Mouse (Mus musculus) embryo, embryonic 9.5 days (tissue): ENCODE data around the gene Rps10.
A peak's percentile ranks its signal among the peaks of the same experiment; 100 is the strongest.
"Not testable (repeated sequence)": the region's sequence is repeated elsewhere in the genome, so short reads cannot be mapped to it uniquely, and the experiment has no call there.

Experiments
- DNase-seq: peaks from one replicate; pipeline ENCODE4 v3.0.0-alpha.2; 2017; ENCODE audit errors: extremely low spot score

Gene Rps10

GRCm38 (mm10) chr17:27643756-27644155 lies 7.3 kb upstream of the Rps10 start:
- DNase-seq = no peak

GRCm38 (mm10) chr17:27643101-27643500 lies 6.6 kb upstream of the Rps10 start:
- DNase-seq = no peak

GRCm38 (mm10) chr17:27642491-27643062 lies 6.1 kb upstream of the Rps10 start:
- peak; percentile 34 for DNase-seq

- not testable (repeated sequence) for DNase-seq
These were observed 3.4 kb upstream of the Rps10 start for GRCm38 (mm10) chr17:27639851-27640250.

GRCm38 (mm10) chr17:27638921-27639332 lies 2.5 kb upstream of the Rps10 start:
- no peak for DNase-seq

DNA sequence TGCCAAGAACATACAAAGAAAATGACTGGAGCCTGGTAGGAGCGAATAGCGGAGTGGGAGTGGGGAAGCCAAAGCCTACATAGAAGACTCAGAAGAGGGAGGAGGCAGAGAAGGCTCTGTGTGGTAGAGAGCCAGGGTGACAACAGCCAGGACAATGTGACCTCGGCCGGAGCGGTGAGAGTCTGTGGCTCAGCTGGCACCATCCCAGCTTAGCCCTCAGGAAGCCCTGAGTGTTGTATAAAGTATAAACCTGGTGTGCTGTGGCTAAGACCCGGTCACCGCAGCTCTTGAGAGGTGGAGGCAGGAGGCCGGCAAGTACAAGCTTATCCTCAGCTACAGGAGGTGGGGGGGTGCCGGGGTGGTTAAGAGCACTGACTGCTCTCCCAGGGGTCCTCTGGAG lies 864 bp upstream of the Rps10 start:
- DNase-seq = no peak

DNA sequence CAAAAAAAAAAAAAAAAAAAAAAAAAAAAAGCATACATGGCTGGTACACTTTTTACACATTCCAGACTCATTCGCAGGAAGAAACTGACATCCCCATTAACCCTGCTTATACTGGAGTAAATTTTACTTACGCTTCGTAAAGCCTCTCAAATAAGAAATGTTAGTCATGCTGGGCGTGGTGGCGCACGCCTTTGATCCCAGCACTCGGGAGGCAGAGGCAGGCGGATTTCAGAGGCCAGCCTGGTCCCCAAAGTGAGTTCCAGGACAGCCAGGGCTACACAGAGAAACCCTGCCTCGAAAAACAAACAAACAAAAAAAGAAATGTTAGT lies 930 bp downstream of the Rps10 start:
- DNase-seq = not testable (repeated sequence)

DNA sequence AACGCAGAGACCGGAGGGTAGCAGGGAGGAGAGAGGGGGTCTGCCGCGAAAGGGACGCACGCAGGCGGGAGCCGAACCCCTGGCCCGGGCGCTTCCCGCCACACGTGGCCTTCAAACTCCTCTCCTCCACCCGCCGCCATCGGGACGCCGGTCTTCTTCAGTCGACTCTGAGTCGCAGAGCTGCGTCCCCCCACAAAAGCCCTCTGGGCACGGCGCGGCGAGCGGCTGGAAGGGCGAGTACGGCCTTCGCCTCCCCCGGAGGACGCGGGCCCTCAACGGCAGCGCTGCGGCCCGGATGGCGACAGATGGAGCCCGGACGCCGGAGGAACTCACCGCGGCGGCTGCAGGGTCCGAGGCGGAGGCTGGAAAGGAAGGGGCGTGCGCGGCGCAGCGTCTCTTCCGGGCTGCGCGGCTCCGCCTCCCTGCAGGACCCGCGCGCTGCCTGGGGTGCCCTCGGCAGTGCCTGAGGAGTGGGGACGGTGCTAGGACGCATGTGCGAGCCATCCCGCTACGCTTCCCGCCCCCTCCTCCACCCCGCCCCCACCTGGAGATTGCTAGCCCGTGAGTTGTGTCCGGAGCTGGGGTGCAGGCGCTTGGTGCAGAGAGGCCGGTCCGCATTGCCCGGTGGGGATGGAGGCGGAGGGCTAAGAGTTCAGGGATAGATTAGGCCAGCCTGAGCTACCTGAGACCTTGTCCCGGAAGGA lies 1.4 kb downstream of the Rps10 start, which contains the start of gene RPS10-NUDT3:
TSS of gene RPS10-NUDT3 (minus strand) at position 352 of the 704 bp plus-strand sequence.
- peak; percentile 96 for DNase-seq

DNA sequence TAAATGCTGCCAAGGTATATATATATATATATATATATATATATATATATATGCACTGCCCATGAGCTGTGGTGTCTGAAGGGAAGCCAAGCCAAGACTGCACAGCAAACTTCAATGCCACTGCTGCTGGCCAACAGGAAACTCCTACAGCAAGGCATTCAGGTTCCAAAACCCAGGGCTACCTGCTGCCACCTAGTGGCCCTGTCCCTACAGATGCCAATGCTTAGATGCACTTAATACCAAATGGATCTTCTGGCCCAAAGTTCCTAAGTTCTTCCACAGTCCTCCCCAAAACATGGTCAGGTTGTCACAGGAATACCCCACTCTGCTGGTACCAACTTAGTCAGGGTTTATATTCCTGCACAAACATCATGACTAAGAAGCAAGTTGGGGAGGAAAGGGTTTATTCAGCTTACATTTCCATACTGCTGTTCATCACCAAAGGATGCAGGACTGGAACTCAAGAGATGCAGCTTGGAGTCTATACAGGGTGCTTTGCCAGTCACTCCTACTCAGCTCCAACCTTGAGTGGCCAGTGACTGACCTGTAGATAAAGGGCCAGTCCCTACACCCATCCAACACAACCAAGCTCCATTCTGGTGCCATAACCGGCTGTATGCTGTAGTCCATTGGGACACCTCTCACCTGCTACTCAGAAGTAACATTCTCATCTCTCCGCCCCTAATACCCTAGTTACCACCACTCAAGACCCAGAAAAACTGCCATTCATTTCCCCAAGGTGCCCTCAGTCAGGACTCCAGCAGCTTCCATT lies 7.0 kb downstream of the Rps10 start:
- DNase-seq = peak; percentile 81

GRCm38 (mm10) chr17:27628376-27628775 lies 8.1 kb downstream of the Rps10 start:
- DNase-seq = no peak

DNA sequence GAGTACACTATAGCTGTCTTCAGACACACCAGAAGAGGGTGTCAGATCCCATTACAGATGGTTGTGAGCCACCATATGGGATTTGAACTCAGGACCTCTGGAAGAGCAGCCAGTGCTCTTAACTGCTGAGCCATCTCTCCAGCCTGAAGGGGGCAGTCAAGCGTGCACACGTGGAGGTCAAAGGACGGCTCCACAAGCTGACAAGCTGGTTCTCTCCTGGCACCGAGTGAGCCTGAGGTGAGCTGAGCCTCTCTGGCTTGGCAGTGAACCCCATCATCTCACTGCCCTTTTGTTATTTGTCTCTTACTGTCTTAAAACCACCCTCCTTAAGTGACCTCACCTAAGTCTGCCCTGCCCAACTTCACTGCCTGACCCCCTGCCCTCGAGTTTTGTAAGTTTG lies 9.0 kb downstream of the Rps10 start:
- DNase-seq = no peak

- DNase-seq = no peak
These were observed 9.8 kb downstream of the Rps10 start for GRCm38 (mm10) chr17:27626681-27627080.

DNA sequence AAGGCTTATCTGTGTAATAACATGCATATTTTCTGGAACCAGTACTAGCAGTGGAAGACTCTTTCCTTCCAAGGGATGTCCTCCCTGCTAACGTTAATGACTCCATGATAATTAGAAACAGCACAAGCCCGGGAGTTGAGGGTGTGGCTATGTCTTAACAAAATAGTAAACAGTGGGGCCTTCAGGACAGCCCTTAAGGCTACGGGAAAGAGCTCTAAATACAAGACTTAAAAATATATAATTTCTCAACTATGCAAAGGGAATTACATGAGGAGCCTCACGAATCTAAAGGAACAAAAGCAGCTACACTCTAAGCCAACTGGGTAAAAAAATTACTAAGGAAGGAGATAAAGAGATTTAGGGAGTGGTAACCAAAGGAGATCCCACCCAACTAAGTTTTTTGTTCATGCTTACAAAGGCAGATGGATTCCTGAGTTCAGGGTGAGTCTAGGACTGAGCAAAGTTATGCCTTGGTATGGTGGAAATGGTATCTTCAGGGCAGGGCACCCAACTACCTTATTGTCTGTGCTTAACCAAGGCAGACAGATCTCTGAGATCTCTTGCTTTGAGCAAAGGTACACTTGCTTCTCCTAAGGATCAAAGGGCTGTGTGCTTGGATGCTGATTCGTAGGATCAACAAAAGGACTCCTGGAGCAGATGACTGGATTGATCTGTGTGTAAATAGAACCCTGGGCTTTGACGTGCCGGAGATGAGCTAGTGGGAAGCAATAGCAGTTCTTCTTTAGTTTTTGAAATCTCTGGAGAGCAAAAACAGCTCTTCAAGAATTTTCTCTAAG lies 10.8 kb downstream of the Rps10 start:
- DNase-seq = no peak

DNA sequence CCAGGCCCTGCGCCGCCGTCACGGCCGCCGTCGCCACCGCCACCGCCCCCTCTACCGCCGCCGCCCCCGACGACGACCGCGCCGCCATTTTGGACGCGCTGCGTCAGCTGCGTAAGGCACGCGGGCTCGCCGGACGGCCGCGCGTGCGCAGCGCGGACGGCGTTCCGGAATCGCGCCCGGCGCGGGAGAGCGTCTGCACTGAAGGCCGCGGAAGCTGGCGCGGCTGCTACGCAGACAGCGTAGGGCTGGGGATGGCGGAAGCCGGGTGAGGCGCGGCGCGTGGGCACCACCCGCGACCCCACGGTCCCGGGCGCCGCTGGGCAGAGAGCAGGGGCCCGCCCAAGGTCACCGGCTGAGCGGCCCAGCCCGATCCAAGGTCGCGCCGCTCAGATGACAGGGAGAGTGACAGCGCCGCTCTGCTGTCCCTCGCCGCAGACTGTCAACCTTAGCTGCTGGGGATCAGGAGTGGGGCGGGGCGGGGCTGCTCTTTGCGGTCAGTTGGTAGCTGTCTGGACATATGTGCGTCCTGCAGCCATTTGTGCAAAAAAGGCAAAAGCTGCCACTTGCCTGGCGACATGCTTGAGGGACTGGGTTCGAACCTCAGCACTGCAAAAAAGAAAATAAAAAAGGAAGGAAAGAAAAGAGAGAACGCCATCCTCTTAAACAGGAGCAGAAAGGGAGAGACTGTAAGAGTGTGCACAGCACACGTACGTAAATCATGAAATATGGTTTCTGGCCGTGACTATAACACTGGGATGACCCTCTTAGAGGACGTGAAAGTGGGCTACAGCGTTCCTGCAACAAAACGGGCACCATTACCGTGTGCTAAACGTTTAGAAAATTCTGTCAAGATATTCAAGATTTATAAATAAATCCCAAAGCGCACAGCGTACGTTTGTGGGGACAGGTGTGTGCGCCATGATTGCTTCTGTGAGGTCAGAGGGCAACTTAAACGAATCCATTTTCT lies 12.8 kb downstream of the Rps10 start, which contains the start of gene Nudt3:
TSS of gene Nudt3 (minus strand) at position 136 of the 967 bp plus-strand sequence.
- DNase-seq = peak; percentile 90

DNA sequence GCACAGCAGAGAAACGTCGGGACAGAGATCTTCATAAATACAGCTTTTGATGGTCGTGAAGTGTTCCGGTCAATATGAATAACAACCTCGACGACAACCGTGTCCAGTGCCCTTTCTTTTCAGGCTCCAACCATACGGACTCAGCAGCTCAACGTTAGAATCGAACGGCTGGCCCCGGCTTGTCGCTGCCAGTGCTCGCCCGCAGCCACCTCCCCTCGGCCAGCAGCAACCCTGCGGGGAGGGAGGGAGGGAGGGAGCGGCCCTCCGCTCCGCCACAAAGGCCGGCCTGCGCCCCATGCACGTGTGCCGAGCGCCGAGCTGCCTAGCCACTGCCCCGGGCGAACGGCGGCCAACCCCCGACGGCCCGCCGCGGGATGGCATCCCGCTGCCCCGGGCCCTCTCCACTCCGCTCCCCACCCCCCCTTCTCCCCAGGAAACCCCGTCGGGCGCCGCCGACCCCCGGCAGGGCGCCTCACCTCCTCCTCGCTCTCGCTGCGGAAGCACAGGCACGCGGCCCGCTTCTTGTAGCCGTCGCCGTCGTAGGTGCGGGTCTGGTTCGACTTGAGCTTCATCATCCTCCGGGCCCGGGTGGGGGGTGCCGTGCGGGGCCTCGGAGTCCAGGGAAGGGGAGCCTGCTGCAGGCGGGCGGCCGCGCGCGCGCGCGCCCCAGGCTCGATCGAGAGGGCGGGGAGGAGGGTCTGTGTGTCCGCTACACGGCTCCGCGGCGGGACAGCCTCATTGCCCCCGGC lies 13.7 kb downstream of the Rps10 start:
- peak; percentile 76 for DNase-seq

DNA sequence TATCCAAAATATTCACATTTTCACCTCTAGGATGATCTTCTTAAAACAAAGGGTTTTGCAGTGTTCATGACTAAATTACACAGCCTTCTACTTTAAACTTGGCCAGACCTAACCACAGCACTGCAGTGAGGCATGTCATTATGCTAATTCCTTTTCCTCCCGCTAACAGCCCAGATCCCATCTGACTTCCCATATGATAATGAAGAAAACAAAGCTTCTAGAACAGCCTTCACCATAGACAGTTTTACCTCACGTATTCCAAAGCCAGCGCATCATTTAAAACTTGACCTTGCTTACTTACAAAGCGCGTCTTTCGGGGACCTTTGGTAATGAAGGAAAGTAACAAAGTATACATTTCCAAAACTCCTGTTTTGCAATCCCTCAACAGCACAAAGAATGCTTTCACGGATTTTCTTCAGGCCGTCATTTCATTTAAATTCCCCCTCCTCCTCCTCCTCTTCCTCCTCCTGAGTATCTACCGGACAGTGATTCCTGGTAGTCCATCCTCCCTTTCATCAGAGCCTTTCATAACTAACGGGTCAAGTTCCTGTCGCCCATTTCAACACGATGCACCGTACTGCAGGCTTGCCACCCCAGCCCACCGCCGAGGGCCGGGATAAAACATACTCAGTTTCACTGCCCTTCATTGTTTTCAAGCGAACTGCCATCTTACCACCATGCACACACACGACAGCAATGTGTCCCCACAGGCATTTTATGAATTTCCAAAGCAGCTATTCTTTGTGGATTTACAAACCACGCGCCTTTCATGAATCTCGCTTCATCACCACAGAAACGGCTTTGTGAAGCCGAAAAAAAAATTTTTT lies 14.6 kb downstream of the Rps10 start:
- DNase-seq = peak; percentile 56

DNA sequence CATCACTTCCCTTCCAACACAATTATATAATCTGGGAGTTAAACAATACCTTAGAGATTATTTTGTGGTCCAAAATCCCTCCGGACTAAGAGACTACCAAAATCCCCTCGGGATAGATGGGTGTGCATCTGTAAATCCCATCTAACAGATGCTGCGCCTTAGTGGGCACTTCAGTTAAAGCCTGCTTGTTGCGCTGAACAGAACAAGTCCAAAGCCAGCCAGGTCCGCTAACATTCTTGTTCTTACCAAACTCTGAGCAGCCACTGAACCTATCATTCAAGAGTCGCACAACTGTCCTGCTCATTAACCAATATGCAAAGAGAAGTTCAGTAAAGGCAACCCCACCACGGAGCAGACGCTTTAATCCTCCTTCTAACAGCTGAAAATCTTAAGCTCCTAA lies 15.3 kb downstream of the Rps10 start:
- no peak for DNase-seq

GRCm38 (mm10) chr17:27615388-27615787 lies 21.1 kb downstream of the Rps10 start:
- DNase-seq = no peak

GRCm38 (mm10) chr17:27613016-27613415 lies 23.5 kb downstream of the Rps10 start:
- DNase-seq = no peak
